Mouse (Mus musculus): ENCODE measurements around the gene Unc13b.

DNA sequence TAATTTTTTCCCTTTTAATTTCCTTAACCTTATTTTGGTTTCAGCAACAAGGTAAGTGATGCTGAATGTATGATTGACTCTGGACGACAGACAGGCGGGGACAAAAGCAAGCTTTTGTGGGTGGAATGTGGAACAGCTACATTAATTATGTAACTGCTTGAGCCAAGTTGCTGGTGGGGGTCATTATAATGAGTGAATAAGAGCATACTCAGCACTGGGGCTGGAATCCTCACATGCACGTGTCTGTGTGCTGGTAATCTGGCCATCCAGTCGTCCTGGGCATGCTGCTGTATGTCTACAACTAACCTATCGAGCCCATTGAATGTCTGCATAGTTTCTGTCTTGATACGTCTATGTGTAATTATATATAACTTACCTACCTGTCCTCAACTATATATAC, 150.9 kb downstream of the Unc13b start:
- TF ChIP-seq POLR2A (IDR thresholded peaks at IDR 0.05; ENCODE audit: extremely low read depth, insufficient read depth, low read length) (no peak), CTCF (IDR thresholded peaks at IDR 0.05; ENCODE audit: extremely low read depth, insufficient read depth, low read length) (no peak)

Data from cortical plate, adult 2 months (tissue).